8 mouse cellular contexts compared by ENCODE assay signal in the genomic region with DNA sequence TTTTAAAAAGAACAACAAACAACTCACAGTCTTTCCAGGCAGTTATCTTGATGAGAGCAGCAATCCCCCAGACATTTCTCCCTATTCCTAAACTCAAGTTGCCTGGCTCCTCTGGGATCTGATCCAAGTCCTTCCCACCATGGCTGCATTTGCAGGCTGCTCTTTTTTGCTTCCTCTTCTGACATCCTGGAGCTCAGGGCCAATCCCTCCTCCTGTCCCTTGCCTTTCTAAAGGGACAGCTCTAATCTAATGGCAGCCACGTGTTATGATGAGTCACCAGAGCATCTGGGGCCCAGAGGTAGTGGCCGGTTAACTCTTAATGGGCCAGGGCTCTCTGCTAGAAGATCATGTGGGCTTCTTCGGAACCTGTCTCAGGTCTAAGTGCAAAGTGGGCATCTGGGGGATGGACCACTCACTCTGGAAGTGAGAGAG. TPM values are rescaled to one million over a fixed set of nuclear protein-coding genes. Genes with fewer than 3 reads are reported as not detected.
DNase-seq lines count a peak whose midpoint lies in the region; ATAC-seq lines count a peak whose summit lies in the region.

No protein-coding gene starts in this region.

- H3K36me3 ChIP-seq in embryonic facial prominence, embryonic 10.5 days (replicated peaks) = peaks cover 4% of the 10 kb centered on the region; the same call in 1 of the 2 replicates
- no peaks in the 10 kb centered on the region for H3K36me3 ChIP-seq in intestine, embryonic 16.5 days (ENCODE audit: control insufficient read depth, insufficient read depth, low read length)
- no peaks in the 10 kb centered on the region for H3K36me3 ChIP-seq in limb, embryonic 12.5 days
- H3K36me3 ChIP-seq in midbrain, embryonic 11.5 days (ENCODE audit: control insufficient read depth, insufficient read depth, low read length) = no peaks in the 10 kb centered on the region

- peak overlapping the region; percentile 75 for H3K4me3 ChIP-seq in embryonic facial prominence, embryonic 10.5 days
- peak overlapping the region; percentile 66 for H3K4me3 ChIP-seq in intestine, embryonic 16.5 days (ENCODE audit: low read length)
- peak overlapping the region; percentile 72 for H3K4me3 ChIP-seq in limb, embryonic 12.5 days (replicated peaks)
- H3K4me3 ChIP-seq in midbrain, embryonic 11.5 days (ENCODE audit: low read depth, low read length) = peak overlapping the region; percentile 59; the same call in 1 of the 2 replicates

- H3K4me1 ChIP-seq in embryonic facial prominence, embryonic 10.5 days = peaks cover 26% of the 10 kb centered on the region
- peaks cover 17% of the 10 kb centered on the region for H3K4me1 ChIP-seq in intestine, embryonic 16.5 days (ENCODE audit: control insufficient read depth, insufficient read depth, low read length)
- peaks cover 26% of the 10 kb centered on the region for H3K4me1 ChIP-seq in limb, embryonic 12.5 days (replicated peaks)
- H3K4me1 ChIP-seq in midbrain, embryonic 11.5 days (ENCODE audit: control insufficient read depth, insufficient read depth, low read length) = peaks cover 11% of the 10 kb centered on the region

- H3K27me3 ChIP-seq in embryonic facial prominence, embryonic 10.5 days (replicated peaks; ENCODE audit: low read depth, poor library complexity, severe bottlenecking) = peaks cover 25% of the 10 kb centered on the region
- no peaks in the 10 kb centered on the region for H3K27me3 ChIP-seq in intestine, embryonic 16.5 days (replicated peaks; ENCODE audit: control insufficient read depth, insufficient read depth, low read length)
- peaks cover 4% of the 10 kb centered on the region; the same call in 1 of the 2 replicates for H3K27me3 ChIP-seq in limb, embryonic 12.5 days
- H3K27me3 ChIP-seq in midbrain, embryonic 11.5 days (ENCODE audit: control insufficient read depth, insufficient read depth, low read length) = peaks cover 12% of the 10 kb centered on the region

- DNase-seq in urinary bladder, postnatal 25 days (ENCODE audit: low spot score) = peak; percentile 47
- DNase-seq in urinary bladder, adult 2 months (ENCODE audit: low spot score) = no peak
- peak; percentile 55 for DNase-seq in embryonic facial prominence, embryonic 10.5 days (ENCODE audit: low spot score)
- peak; percentile 41 to 58 for DNase-seq in gastrocnemius, postnatal 36 days
- DNase-seq in midbrain, embryonic 11.5 days (ENCODE audit: low spot score, missing footprints) = no peak
- DNase-seq in spleen, postnatal 36 days (ENCODE audit: low spot score in 2 of 2) = peak; percentile 52 to 62

- intact Hi-C loops in gastrocnemius, postnatal 36 days (cut with DNase I) = no loop called here

- peak overlapping the region; percentile 76 for H3K9ac ChIP-seq in intestine, embryonic 16.5 days (ENCODE audit: low read depth, low read length)
- 0 out of 2 replicates have a peak overlapping the region, but pooled peaks have one; percentile 82 for H3K9ac ChIP-seq in limb, embryonic 12.5 days (replicated peaks)
- peak overlapping the region; percentile 70 for H3K9ac ChIP-seq in midbrain, embryonic 11.5 days (ENCODE audit: low read length)

- H3K9me3 ChIP-seq in embryonic facial prominence, embryonic 10.5 days = no peaks in the 10 kb centered on the region
- no peaks in the 10 kb centered on the region for H3K9me3 ChIP-seq in intestine, embryonic 16.5 days (ENCODE audit: control insufficient read depth, low read length)
- H3K9me3 ChIP-seq in limb, embryonic 12.5 days = no peaks in the 10 kb centered on the region
- no peaks in the 10 kb centered on the region for H3K9me3 ChIP-seq in midbrain, embryonic 11.5 days (ENCODE audit: control insufficient read depth, low read length)

- peak overlapping the region; percentile 85 for H3K27ac ChIP-seq in embryonic facial prominence, embryonic 10.5 days (replicated peaks)
- H3K27ac ChIP-seq in intestine, embryonic 16.5 days (ENCODE audit: low read length) = peak overlapping the region; percentile 87
- H3K27ac ChIP-seq in limb, embryonic 12.5 days = no peak overlapping the region
- no peak overlapping the region for H3K27ac ChIP-seq in midbrain, embryonic 11.5 days (ENCODE audit: low read depth, low read length)

- peak overlapping the region; percentile 98 for H3K4me2 ChIP-seq in intestine, embryonic 16.5 days (ENCODE audit: low read depth, low read length)
- H3K4me2 ChIP-seq in limb, embryonic 12.5 days = peak overlapping the region; percentile 94
- H3K4me2 ChIP-seq in midbrain, embryonic 11.5 days = peak overlapping the region; percentile 99

- 9% methylated on average over 3 of the region's 3 CpGs for WGBS in embryonic facial prominence, embryonic 10.5 days
- WGBS in intestine, embryonic 16.5 days = 1% methylated on average over 3 of the region's 3 CpGs
- under 1% methylated on average over 3 of the region's 3 CpGs for WGBS in limb, embryonic 12.5 days
- WGBS in midbrain, embryonic 11.5 days = 9% methylated on average over 3 of the region's 3 CpGs

- peak; percentile 91 for ATAC-seq in intestine, embryonic 16.5 days
- ATAC-seq in limb, embryonic 12.5 days (ENCODE audit: insufficient number of reproducible peaks, insufficient read depth, low FRiP score, low TSS enrichment, low read depth) = no peak
- ATAC-seq in midbrain, embryonic 11.5 days (ENCODE audit: low FRiP score) = peak; percentile 56; the same call in 1 of the 2 replicates

RNA-seq across cellular contexts. Expression of gene Ttc39a, which starts 0.4 kb away (rescaled TPM):
- 8.4 and 10.8 TPM in 2 replicates for polyA plus RNA-seq in urinary bladder, adult 2 months (2012; rRNA removed)
- polyA plus RNA-seq in embryonic facial prominence, embryonic 10.5 days (2016; fragmentation: Nextera tagmentation; extraction: Ambion mirVana) = 4.7 and 5.3 TPM in 2 replicates
- total RNA-seq in gastrocnemius, postnatal 36 days (2021) = under 1 TPM; 0.17 to 0.18 TPM
- 18.7 and 19.8 TPM in 2 replicates for polyA plus RNA-seq in intestine, embryonic 16.5 days (2015; fragmentation: Nextera tagmentation; extraction: Ambion mirVana)
- 5.6 and 6.0 TPM in 2 replicates for polyA plus RNA-seq in limb, embryonic 12.5 days (2016; fragmentation: Nextera tagmentation; extraction: Ambion mirVana)
- 2.2 TPM in 2 replicates for polyA plus RNA-seq in midbrain, embryonic 11.5 days (2014; fragmentation: Nextera tagmentation; extraction: Ambion mirVana)

Comparison
In these comparisons a context has a peak if more than half of its experiments do, and no peak if none do; other contexts are left out.
1. DNase-seq: peak in urinary bladder, postnatal 25 days (single experiment), embryonic facial prominence, embryonic 10.5 days (single experiment), gastrocnemius, postnatal 36 days (2 of 2) and spleen, postnatal 36 days (2 of 2); none in urinary bladder, adult 2 months (single experiment) and midbrain, embryonic 11.5 days (single experiment).
2. H3K27ac ChIP-seq: peak in embryonic facial prominence, embryonic 10.5 days (single experiment) and intestine, embryonic 16.5 days (single experiment); none in limb, embryonic 12.5 days (single experiment) and midbrain, embryonic 11.5 days (single experiment).
3. Peak in every context shown above with its lines, with median percentiles within 50 percentile points of each other: H3K4me3 ChIP-seq, H3K4me2 ChIP-seq and H3K9ac ChIP-seq.